Mouse (Mus musculus) midbrain, embryonic 11.5 days (tissue): ENCODE results near the gene Chmp4b. TPM values are rescaled to one million over a fixed set of nuclear protein-coding genes. Genes with fewer than 3 reads are reported as not detected.
A peak's percentile ranks its signal among the peaks of the same experiment; 100 is the strongest.

ENCODE experiments used
- ATAC-seq: fragments of 200-750 bp; cut with Nextera tagmentation; 2 replicates; pipeline ENCODE4 v1.8.0; 2017; ENCODE audit warnings: moderate TSS enrichment, moderate library complexity; ENCODE audit not compliant: low FRiP score
- DNase-seq: peaks from one replicate; pipeline ENCODE4 v3.0.0; 2015; ENCODE audit warnings: low spot score; ENCODE audit errors: missing footprints
- H3K27ac ChIP-seq: fragments of 300-500 bp; sonication (generic); 2 replicates; pipeline ENCODE4 v1.5.1; 2014; ENCODE audit warnings: low read depth, low read length
- H3K27me3 ChIP-seq: fragments of 300-500 bp; sonication (generic); 2 replicates; pipeline ENCODE4 v1.6.1; 2014; ENCODE audit warnings: mild to moderate bottlenecking, low read length, moderate library complexity, mixed read lengths; ENCODE audit not compliant: control insufficient read depth, insufficient read depth
- H3K36me3 ChIP-seq: fragments of 300-500 bp; sonication (generic); 2 replicates; pipeline ENCODE4 v1.6.1; 2014; ENCODE audit warnings: mild to moderate bottlenecking, low read length, moderate library complexity, mixed read lengths; ENCODE audit not compliant: control insufficient read depth, insufficient read depth
- H3K4me1 ChIP-seq: fragments of 300-500 bp; sonication (generic); 2 replicates; pipeline ENCODE4 v1.6.1; 2014; ENCODE audit warnings: low read length; ENCODE audit not compliant: control insufficient read depth, insufficient read depth
- H3K4me2 ChIP-seq: fragments of 300-500 bp; sonication (generic); 2 replicates; pipeline ENCODE4 v1.6.1; 2014; ENCODE audit warnings: mild to moderate bottlenecking, moderate library complexity
- H3K4me3 ChIP-seq: fragments of 300-500 bp; sonication (generic); 2 replicates; pipeline ENCODE4 v1.5.1; 2014; ENCODE audit warnings: low read depth, low read length
- H3K9ac ChIP-seq: fragments of 300-500 bp; sonication (generic); 2 replicates; pipeline ENCODE4 v1.6.1; 2014; ENCODE audit warnings: low read length
- H3K9me3 ChIP-seq: fragments of 300-500 bp; sonication (generic); 2 replicates; pipeline ENCODE4 v1.6.1; 2016; ENCODE audit warnings: low read length; ENCODE audit not compliant: control insufficient read depth
- WGBS: fragments of 180-500 bp; shearing (Covaris S2); extraction: QIAGEN DNeasy Blood & Tissue Kit; methylation state at CpG from one replicate; pipeline ENCODE4 v1.1.7; 2014; 5-methylcytosine and 5-hydroxymethylcytosine counted together
- polyA plus RNA-seq: library from polyadenylated mRNA; unstranded; fragments of >200 nt; fragmentation: Nextera tagmentation; extraction: Ambion mirVana; gene quantifications from 2 replicates; pipeline ENCODE4 v1.2.1, GENCODE M21; 2014

The Chmp4b gene
- polyA plus RNA-seq, 1 experiment from 2014 or later: 12.7 TPM

DNA sequence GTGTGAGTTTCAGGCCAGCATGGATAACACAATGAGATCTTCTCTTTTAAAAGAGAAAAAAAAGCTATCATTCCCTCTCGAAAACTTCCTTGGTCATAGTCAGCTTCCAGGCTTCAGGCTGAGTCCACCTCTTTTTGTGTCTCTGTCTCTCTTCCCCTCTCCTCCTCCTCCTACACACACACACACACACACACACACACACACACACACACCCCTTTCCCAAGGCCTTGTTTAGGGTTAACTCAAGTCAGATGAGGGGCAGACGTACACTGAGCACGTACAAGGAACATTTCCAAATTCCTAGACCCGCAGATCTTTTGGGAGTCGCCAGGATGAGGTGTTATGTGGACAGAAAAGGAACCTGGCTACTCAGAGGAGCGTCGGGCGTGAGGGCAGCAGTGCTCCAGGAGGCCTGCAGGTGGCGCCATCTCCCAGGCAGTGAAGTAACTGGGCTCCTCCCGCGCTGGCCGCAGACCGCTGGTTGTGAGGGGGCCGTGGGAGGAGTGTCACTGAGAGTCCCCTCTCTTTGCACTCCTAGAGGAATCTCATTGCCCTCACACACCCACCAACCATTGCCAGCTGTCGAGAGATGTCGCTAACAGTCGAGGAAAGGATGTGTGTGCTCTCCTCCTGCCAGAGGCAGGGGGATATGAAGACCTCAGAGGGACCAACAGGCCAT, 51.3 kb downstream of the Chmp4b start:
- H3K4me3 ChIP-seq: no peak overlapping the region
- peak overlapping the region; percentile 23; the same call in 1 of the 2 replicates for H3K4me2 ChIP-seq
- no peaks in the 10 kb centered on the region for H3K27me3 ChIP-seq
- H3K4me1 ChIP-seq: no peaks in the 10 kb centered on the region
- no peak overlapping the region for H3K27ac ChIP-seq
- 5% methylated on average over 17 of the region's 17 CpGs for WGBS
- H3K9me3 ChIP-seq: no peaks in the 10 kb centered on the region
- H3K36me3 ChIP-seq: no peaks in the 10 kb centered on the region
- ATAC-seq: peak; percentile 55
- H3K9ac ChIP-seq: 0 out of 2 replicates have a peak overlapping the region, but pooled peaks have one; percentile 3
- DNase-seq: peak; percentile 98

DNA sequence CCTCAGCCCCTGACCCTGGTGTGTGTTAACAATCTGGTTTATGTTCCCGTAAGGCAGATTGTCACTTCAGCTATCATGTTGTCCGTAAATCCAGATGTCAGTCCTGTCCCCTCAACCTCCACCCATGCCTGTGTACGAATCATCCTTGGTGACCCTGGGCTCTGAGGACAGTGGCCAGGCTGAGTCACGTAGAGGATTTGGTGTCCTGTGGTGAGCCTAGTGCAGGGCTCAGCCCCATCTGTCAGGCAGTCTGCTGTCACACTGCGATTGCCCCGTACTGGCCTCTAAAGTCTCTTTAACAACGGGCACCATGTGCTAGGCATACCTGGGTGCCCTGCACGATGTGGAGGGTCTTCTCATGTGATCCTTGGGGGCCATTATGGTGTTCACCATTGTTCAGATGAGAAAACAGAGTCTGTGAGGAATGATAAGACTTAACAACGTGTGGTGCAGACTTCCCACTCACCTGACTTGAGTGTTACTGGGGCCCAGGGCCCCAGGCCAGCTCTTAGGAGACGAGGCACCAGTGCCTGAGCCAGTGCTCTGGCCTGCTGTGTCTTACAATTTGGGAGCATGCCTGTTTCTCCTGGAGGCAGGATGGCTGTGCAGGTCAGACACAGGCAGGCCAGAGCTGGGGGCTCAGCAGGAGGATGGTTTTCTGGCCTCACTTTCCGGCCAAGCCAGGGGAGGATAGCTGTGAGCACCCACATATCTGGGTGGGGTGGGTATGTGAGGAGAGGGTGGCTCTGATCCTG, 55.2 kb downstream of the Chmp4b start:
- H3K9ac ChIP-seq: no peak overlapping the region
- H3K27me3 ChIP-seq: no peaks in the 10 kb centered on the region
- H3K4me3 ChIP-seq: no peak overlapping the region
- H3K4me2 ChIP-seq: no peak overlapping the region
- H3K9me3 ChIP-seq: no peaks in the 10 kb centered on the region
- no peak overlapping the region for H3K27ac ChIP-seq
- no peaks in the 10 kb centered on the region for H3K36me3 ChIP-seq
- ATAC-seq (no peak), DNase-seq (no peak)
- no peaks in the 10 kb centered on the region for H3K4me1 ChIP-seq
- WGBS: 65% methylated on average over 11 of the region's 11 CpGs

DNA sequence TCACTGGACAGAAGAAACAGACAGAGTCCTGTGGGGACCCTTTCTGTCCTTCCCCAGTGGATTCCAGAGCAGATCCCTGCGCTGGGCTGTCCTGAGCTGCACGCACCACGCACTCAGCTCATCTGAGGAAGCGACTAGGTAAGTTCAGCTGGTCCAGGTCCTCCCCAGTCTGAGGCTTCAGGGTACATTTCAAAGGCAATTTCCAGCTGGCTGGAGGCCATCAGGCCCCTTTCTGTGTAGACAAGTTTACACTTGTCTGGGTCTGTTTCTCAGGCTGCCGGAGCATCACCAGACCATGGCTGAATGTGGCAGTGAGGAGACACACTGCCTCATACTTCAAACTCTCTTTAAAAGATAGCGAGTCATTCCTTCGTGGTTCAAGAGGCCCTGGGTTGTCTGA, 55.8 kb downstream of the Chmp4b start:
- no peaks in the 10 kb centered on the region for H3K36me3 ChIP-seq
- H3K9me3 ChIP-seq: no peaks in the 10 kb centered on the region
- no peak overlapping the region for H3K4me3 ChIP-seq
- H3K4me1 ChIP-seq: no peaks in the 10 kb centered on the region
- H3K27me3 ChIP-seq: no peaks in the 10 kb centered on the region
- no peak overlapping the region for H3K27ac ChIP-seq
- no peak overlapping the region for H3K9ac ChIP-seq
- ATAC-seq (no peak), DNase-seq (no peak)
- 92% methylated on average over 7 of the region's 7 CpGs for WGBS
- no peak overlapping the region for H3K4me2 ChIP-seq

DNA sequence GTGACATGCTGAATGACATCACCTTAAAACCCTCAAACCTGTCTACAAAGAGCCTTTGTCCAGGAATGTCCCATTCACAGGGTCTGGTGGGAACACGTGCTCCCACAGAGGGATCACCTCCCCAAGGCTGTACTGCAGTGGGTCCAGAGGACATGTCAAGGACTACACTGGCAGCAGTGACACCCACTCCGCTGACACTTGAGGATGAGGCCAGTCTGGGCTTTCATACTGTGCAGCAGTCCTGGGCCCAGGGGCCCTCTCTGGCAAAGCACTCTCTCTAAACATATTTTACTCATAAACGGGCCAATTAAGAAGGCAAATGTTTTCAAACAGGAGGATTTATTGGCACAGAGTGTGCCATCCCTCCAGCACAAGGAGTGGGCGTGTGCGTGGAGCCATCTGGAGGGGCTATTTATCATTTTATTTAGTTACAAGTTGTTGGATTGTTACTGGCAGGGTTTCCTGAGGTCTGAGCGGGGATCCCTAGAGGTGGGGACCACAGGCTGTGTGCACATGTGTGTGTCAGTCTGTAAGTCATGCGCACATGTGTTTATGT, 56.4 kb downstream of the Chmp4b start:
- no peaks in the 10 kb centered on the region for H3K4me1 ChIP-seq
- no peak overlapping the region for H3K9ac ChIP-seq
- 85% methylated on average over 7 of the region's 7 CpGs for WGBS
- no peak overlapping the region for H3K4me3 ChIP-seq
- H3K27ac ChIP-seq: no peak overlapping the region
- DNase-seq (no peak), ATAC-seq (no peak)
- H3K27me3 ChIP-seq: no peaks in the 10 kb centered on the region
- no peak overlapping the region for H3K4me2 ChIP-seq
- H3K9me3 ChIP-seq: no peaks in the 10 kb centered on the region
- H3K36me3 ChIP-seq: no peaks in the 10 kb centered on the region

DNA sequence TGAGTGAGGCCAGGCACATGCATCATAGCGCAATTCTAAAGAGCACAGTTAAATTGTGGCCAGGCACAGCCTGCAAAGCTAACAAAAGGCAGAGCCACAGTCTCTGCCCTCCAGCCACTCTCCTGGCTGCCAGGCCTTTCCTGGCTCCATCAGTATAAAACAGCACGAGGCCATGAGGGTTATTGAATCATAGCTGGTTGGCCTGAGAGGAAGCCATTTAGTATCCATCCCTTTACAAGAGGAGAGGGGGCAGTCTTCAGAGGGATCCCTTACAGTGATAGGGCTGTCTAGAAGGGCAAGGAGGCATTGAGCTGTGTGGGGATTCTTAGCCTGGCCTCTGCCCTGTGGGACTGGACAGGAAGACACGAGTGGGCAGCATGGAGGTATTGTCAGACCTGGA, 60.2 kb downstream of the Chmp4b start:
- Histone ChIP-seq H3K9ac (no peak overlapping the region), H3K27ac (no peak overlapping the region), H3K27me3 (no peaks in the 10 kb centered on the region), H3K9me3 (no peaks in the 10 kb centered on the region), H3K4me2 (no peak overlapping the region), H3K4me1 (no peaks in the 10 kb centered on the region), H3K4me3 (no peak overlapping the region), H3K36me3 (no peaks in the 10 kb centered on the region)
- WGBS: 53% methylated on average over 3 of the region's 3 CpGs
- DNase-seq (no peak), ATAC-seq (no peak)

DNA sequence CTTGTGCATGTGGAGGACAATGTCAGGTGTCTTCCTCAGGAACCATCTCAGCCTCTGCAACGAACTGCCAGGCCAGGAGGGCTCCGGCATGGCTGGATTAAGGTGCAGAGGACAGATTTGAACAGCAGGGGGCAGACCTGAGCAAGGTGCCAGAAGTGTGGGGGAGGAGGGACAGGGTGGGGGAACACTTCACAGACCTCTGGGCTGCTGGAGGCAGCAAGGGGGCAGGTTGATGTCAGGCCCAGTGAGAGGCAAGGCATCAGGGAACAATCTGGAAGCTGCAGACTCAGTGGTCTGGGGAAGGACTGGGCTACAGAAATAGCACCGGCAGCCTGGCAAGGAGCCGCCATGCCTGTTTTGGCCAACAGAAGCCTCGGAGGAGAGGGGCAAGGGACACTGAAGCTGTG, 60.8 kb downstream of the Chmp4b start:
- Histone ChIP-seq H3K4me1 (no peaks in the 10 kb centered on the region), H3K4me2 (no peak overlapping the region), H3K27me3 (no peaks in the 10 kb centered on the region), H3K9me3 (no peaks in the 10 kb centered on the region), H3K27ac (no peak overlapping the region), H3K36me3 (no peaks in the 10 kb centered on the region), H3K9ac (no peak overlapping the region), H3K4me3 (no peak overlapping the region)
- WGBS: 54% methylated on average over 5 of the region's 5 CpGs
- ATAC-seq: 0 out of 2 replicates have a peak, but pooled peaks have one; percentile 16
- peak; percentile 96 for DNase-seq

DNA sequence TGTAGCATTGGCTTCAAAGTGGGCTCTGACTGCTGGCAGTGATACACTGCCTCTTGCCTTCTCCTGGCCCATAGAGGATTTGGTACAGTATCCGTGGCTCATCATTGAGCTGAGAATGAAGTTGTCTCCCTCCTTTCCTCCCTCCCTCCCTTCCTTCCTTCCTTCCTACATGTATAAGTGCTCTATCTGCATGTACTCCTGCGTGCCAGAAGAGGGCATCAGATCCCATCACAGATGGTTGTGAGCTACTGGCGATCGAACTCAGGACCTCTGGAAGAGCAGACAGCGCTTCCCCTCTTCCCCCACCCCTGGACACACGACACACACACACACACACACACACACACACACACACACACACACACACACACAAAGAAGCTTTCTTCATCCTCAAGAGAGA, 61.6 kb downstream of the Chmp4b start:
- WGBS: 63% methylated on average over 5 of the region's 6 CpGs
- no peak for DNase-seq

DNA sequence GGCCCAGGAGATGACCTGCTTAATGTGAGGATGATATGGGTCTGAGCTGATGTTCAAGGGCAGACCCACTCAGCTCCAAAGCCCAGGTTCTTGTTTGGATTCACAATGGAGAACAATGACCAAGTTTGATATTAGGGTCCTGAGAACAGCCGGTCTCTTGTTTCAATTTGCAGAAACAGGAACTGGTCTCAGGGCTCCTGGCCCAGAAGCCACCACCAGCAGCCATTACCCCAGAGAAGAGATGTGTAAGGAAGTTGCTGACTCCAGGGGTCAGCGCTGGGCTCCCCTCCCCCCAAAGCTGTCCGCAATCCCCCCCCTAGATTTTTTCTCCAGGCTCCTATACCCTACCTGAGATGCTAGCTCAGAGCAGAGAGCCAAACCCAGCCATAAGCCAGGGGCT, 62.5 kb downstream of the Chmp4b start:
- no peaks in the 10 kb centered on the region for H3K27me3 ChIP-seq
- H3K9me3 ChIP-seq: no peaks in the 10 kb centered on the region
- H3K36me3 ChIP-seq: no peaks in the 10 kb centered on the region
- no peak overlapping the region for H3K9ac ChIP-seq
- 61% methylated on average over 3 of the region's 3 CpGs for WGBS
- no peak overlapping the region for H3K27ac ChIP-seq
- no peak overlapping the region for H3K4me3 ChIP-seq
- H3K4me2 ChIP-seq: no peak overlapping the region
- DNase-seq (no peak), ATAC-seq (no peak)
- no peaks in the 10 kb centered on the region for H3K4me1 ChIP-seq

More for the DNA sequence above, 61.6 kb downstream of the Chmp4b start:
- Histone ChIP-seq H3K4me3 (no peak overlapping the region), H3K9me3 (no peaks in the 10 kb centered on the region), H3K4me1 (no peaks in the 10 kb centered on the region), H3K4me2 (no peak overlapping the region), H3K27me3 (no peaks in the 10 kb centered on the region), H3K9ac (no peak overlapping the region), H3K27ac (no peak overlapping the region), H3K36me3 (no peaks in the 10 kb centered on the region)
- ATAC-seq: no peak

DNA sequence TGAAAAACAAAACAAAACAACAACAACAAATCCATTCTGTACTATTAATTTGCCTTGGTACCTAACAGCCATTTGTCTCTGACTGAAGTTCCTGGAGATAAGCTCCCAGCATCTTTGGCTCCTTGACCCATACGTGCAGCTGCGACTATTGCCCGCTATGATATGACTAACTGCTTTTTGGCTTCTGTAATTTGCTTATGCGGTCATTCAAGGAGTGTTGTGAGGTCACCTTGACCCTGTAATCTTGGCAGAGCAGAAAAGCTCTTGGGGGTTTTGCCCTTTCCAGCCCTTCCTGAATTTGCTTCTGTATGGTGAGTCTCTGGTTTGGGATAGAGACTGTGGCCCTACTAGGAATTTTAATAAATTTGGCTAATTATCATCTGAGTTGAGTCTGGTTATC, 65.1 kb downstream of the Chmp4b start:
- H3K9ac ChIP-seq: no peak overlapping the region
- no peak overlapping the region for H3K4me2 ChIP-seq
- H3K36me3 ChIP-seq: no peaks in the 10 kb centered on the region
- H3K27me3 ChIP-seq: no peaks in the 10 kb centered on the region
- H3K27ac ChIP-seq: no peak overlapping the region
- no peak overlapping the region for H3K4me3 ChIP-seq
- H3K9me3 ChIP-seq: no peaks in the 10 kb centered on the region
- no peak for ATAC-seq
- 92% methylated on average over 4 of the region's 4 CpGs for WGBS
- no peaks in the 10 kb centered on the region for H3K4me1 ChIP-seq
- DNase-seq: no peak
